Mouse (Mus musculus): ENCODE measurements around the gene Dexi.

- TF ChIP-seq CTCF (IDR thresholded peaks at IDR 0.05; ENCODE audit: insufficient read depth, low read depth, low read length) (no peak), POLR2A (IDR thresholded peaks at IDR 0.05; ENCODE audit: insufficient read depth, low read depth, low read length) (no peak)
Observed at GRCm38 (mm10) chr16:10533781-10534180, 9.1 kb downstream of the Dexi start.

Measured in olfactory bulb, adult 2 months (tissue).